Mouse (Mus musculus): ENCODE data around the gene Smarca2.

DNA sequence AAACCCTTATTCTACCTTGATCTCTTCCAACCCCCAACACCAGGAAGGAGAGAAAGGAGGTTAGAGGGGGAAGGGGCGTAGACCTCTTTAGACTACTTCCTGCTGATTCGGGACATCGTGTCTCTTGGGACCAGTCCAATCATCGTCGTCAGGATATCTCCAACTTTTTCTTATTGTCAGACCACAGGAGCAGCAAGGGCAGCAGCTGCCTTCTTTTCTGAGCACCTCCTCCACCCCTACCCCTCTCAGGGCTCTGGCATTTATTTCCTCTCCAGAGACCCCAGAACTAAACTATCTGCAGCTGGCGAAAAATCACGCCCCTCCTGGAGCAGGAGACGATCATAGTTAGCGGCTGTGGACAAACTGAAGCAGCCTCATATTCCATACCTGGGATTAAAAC lies 122.9 kb downstream of the Smarca2 start:
- TF ChIP-seq CTCF (IDR thresholded peaks at IDR 0.05; ENCODE audit: control insufficient read depth, insufficient read depth, insufficient read length) (no peak), CEBPB (IDR thresholded peaks at IDR 0.05; ENCODE audit: low read depth) (no peak), USF1 (IDR thresholded peaks at IDR 0.05; ENCODE audit: low read depth) (no peak), FOSL1 (IDR thresholded peaks at IDR 0.05; ENCODE audit: insufficient read depth, low read length, poor library complexity, severe bottlenecking) (no peak), MYOD1 (IDR thresholded peaks at IDR 0.05; ENCODE audit: control insufficient read depth, insufficient read length, low read depth) (no peak), MYOG (IDR thresholded peaks at IDR 0.05; ENCODE audit: control insufficient read depth, extremely low read depth, insufficient read length) (no peak), MAX (IDR thresholded peaks at IDR 0.05) (no peak)
